Mouse (Mus musculus) kidney, adult 2 months (tissue): Measurements from ENCODE around the gene Hps3.

ENCODE experiments used
- CTCF ChIP-seq: fragments of 200-500 bp; conservative IDR thresholded peaks from 2 replicates; pipeline ENCODE4 v1.5.1; 2011; ENCODE audit warnings: low read depth, mild to moderate bottlenecking, control low read depth, low read length, moderate library complexity, mixed read lengths; ENCODE audit not compliant: insufficient read depth, insufficient read length
- POLR2A ChIP-seq: fragments of 200-500 bp; IDR thresholded peaks from one replicate; pipeline ENCODE4 v1.6.1; 2011; ENCODE audit warnings: low read depth, low read length, control low read depth

GRCm38 (mm10) chr3:19960570-19961114 is 74.5 kb downstream of the Hps3 start:
- TF ChIP-seq CTCF (no peak), POLR2A (no peak)
